Mouse (Mus musculus): Measurements from ENCODE around the gene Gstp1. TPM values are rescaled to one million over a fixed set of nuclear protein-coding genes. Genes with fewer than 3 reads are reported as not detected.

The Gstp1 gene
- polyA plus RNA-seq, 1 experiment = 173 TPM

DNA sequence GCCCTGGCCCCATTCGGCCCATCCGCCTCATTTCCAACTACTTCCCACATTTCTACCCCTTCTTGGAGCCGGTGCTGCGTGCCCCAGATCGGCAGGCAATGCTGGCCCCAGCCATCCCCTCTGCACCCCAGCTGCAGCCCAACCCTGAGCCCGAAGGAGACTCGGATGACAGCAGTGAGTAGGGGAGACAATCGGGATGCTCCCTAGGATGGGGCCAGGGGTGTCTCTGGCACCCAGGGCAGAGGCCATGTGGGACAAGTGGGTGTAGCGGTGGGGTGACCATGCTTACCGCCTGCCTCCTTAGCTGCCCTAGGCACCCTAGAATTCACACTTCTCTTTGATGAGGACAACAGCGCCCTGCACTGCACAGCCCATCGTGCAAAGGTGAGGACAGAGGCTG is 34.1 kb downstream of the Gstp1 start:
- Histone ChIP-seq H3K4me1 (peaks cover 39% of the 10 kb centered on the region), H3K27me3 (replicated peaks) (peaks cover 2% of the 10 kb centered on the region), H3K9me3 (no peaks in the 10 kb centered on the region), H3K4me3 (replicated peaks) (no peak overlapping the region), H3K36me3 (replicated peaks; ENCODE audit: low read length) (peaks cover 57% of the 10 kb centered on the region)
- TF ChIP-seq FLI1 (IDR thresholded peaks at IDR 0.05; ENCODE audit: low read length) = no peak

GRCm38 (mm10) chr19:4003112-4003511 is 34.7 kb downstream of the Gstp1 start, which contains the start of gene Doc2g:
Gene Doc2g (plus strand): TSS chr19:4003313.
- peaks cover 44% of the 10 kb centered on the region for H3K4me1 ChIP-seq
- H3K4me3 ChIP-seq (replicated peaks) = no peak within 1 kb of the TSS
- no peaks in the 10 kb centered on the region for H3K9me3 ChIP-seq
- H3K27me3 ChIP-seq (replicated peaks) = peaks cover 2% of the 10 kb centered on the region
- H3K36me3 ChIP-seq (replicated peaks; ENCODE audit: low read length) = peaks cover 52% of the 10 kb centered on the region
- no peak for TF ChIP-seq FLI1 (IDR thresholded peaks at IDR 0.05; ENCODE audit: low read length)

- H3K27me3 ChIP-seq (replicated peaks) = peaks cover 7% of the 10 kb centered on the region
- H3K36me3 ChIP-seq (replicated peaks; ENCODE audit: low read length) = peaks cover 38% of the 10 kb centered on the region
- TF ChIP-seq GATA1 (IDR thresholded peaks at IDR 0.05; ENCODE audit: borderline replicate concordance, low read length) (no peak), FLI1 (IDR thresholded peaks at IDR 0.05; ENCODE audit: low read length) (no peak)
- H3K9me3 ChIP-seq = no peaks in the 10 kb centered on the region
- no peak overlapping the region for H3K4me3 ChIP-seq (replicated peaks)
- H3K4me1 ChIP-seq = peaks cover 58% of the 10 kb centered on the region
Measured at GRCm38 (mm10) chr19:4001752-4002151, 36.0 kb downstream of the Gstp1 start.

- H3K27me3 ChIP-seq (replicated peaks) = peaks cover 14% of the 10 kb centered on the region
Measured at GRCm38 (mm10) chr19:4000949-4001525, 36.7 kb downstream of the Gstp1 start.

GRCm38 (mm10) chr19:4000119-4000900 is 37.5 kb downstream of the Gstp1 start, which contains the start of the genes Nudt8 and Gm49405:
Gene Nudt8 (plus strand): TSS chr19:4000580.
Gene Gm49405 (plus strand): TSS chr19:4000626.
- H3K9me3 ChIP-seq = no peaks in the 10 kb centered on the region
- TF ChIP-seq FLI1 (IDR thresholded peaks at IDR 0.05; ENCODE audit: low read length) (no peak), GATA1 (IDR thresholded peaks at IDR 0.05; ENCODE audit: borderline replicate concordance, low read length) (no peak)
- H3K27me3 ChIP-seq (replicated peaks) = peaks cover 20% of the 10 kb centered on the region
- H3K4me3 ChIP-seq (replicated peaks) = peak within 1 kb of the TSS; percentile 97
- peaks cover 25% of the 10 kb centered on the region for H3K36me3 ChIP-seq (replicated peaks; ENCODE audit: low read length)
- H3K4me1 ChIP-seq = peaks cover 67% of the 10 kb centered on the region

More at GRCm38 (mm10) chr19:4000949-4001525, 36.7 kb downstream of the Gstp1 start:
- Histone ChIP-seq H3K36me3 (replicated peaks; ENCODE audit: low read length) (peaks cover 31% of the 10 kb centered on the region), H3K9me3 (no peaks in the 10 kb centered on the region), H3K4me1 (peaks cover 65% of the 10 kb centered on the region), H3K4me3 (replicated peaks) (peak overlapping the region; percentile 97)
- TF ChIP-seq FLI1 (IDR thresholded peaks at IDR 0.05; ENCODE audit: low read length) = no peak
- no peak for TF ChIP-seq GATA1 (IDR thresholded peaks at IDR 0.05; ENCODE audit: borderline replicate concordance, low read length)

DNA sequence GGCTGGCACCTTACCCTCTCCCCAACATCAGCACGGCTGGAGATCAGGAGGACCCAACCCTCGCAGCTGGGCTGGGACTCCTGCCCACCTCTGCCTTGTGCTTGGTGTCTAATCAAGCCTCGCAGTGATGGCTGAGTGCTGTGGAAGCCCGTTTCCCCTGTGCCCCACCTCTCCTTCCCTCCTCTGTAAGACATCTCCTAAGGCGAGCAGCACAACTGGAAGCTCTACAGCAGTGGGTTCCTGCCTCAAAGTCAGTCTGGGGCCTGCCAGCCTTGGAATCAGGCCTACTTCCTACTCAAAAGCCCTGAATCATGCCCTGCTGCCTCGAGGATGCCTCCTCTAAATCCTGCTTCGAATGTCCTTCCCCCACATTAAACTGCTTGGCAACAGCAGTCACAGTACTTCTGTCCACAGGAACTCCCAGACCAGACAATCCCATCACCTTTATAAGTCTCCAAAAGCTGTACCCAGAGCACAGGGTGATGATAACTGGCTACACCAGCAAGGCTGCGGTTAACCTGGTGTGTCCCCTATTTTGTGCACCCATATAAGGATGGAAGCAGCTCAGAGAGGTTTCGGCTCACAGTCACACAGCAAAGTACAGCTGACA is 38.6 kb downstream of the Gstp1 start:
- Histone ChIP-seq H3K9me3 (no peaks in the 10 kb centered on the region), H3K4me3 (replicated peaks) (peak overlapping the region; percentile 97), H3K36me3 (replicated peaks; ENCODE audit: low read length) (peaks cover 14% of the 10 kb centered on the region), H3K4me1 (peaks cover 67% of the 10 kb centered on the region), H3K27me3 (replicated peaks) (peaks cover 24% of the 10 kb centered on the region)
- no peak for TF ChIP-seq FLI1 (IDR thresholded peaks at IDR 0.05; ENCODE audit: low read length)
- TF ChIP-seq GATA1 (IDR thresholded peaks at IDR 0.05; ENCODE audit: borderline replicate concordance, low read length) = no peak

DNA sequence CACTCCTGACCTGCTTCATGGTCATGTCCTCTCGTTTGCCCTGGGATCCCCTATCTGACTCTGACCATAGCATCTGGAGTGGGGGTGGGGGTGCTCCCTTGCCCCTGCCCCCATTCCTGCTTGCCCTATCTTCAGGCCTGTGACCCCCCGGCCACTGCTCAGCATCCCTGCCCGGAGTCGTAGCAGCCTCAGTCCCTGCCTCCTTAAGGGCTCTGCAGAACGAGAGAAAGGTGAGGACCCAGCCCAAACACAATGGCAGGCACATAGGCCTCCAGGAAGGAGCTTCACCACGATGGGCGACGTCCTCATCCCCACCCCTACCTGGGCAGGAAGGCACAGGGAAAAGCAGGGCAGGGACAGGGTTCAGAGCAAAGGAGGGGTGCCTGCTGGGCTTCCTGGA is 39.5 kb downstream of the Gstp1 start:
- H3K36me3 ChIP-seq (replicated peaks; ENCODE audit: low read length) = peaks cover 8% of the 10 kb centered on the region
- H3K9me3 ChIP-seq = no peaks in the 10 kb centered on the region
- H3K27me3 ChIP-seq (replicated peaks) = peaks cover 26% of the 10 kb centered on the region
- peaks cover 63% of the 10 kb centered on the region for H3K4me1 ChIP-seq
- H3K4me3 ChIP-seq (replicated peaks) = no peak overlapping the region
- TF ChIP-seq FLI1 (IDR thresholded peaks at IDR 0.05; ENCODE audit: low read length) = no peak
- no peak for TF ChIP-seq GATA1 (IDR thresholded peaks at IDR 0.05; ENCODE audit: borderline replicate concordance, low read length)

GRCm38 (mm10) chr19:3997231-3997630 is 40.6 kb downstream of the Gstp1 start:
- Histone ChIP-seq H3K4me3 (replicated peaks) (no peak overlapping the region), H3K36me3 (replicated peaks; ENCODE audit: low read length) (peaks cover 5% of the 10 kb centered on the region), H3K27me3 (replicated peaks) (peaks cover 36% of the 10 kb centered on the region), H3K4me1 (peaks cover 64% of the 10 kb centered on the region), H3K9me3 (no peaks in the 10 kb centered on the region)
- TF ChIP-seq GATA1 (IDR thresholded peaks at IDR 0.05; ENCODE audit: borderline replicate concordance, low read length) (no peak), FLI1 (IDR thresholded peaks at IDR 0.05; ENCODE audit: low read length) (no peak)

DNA sequence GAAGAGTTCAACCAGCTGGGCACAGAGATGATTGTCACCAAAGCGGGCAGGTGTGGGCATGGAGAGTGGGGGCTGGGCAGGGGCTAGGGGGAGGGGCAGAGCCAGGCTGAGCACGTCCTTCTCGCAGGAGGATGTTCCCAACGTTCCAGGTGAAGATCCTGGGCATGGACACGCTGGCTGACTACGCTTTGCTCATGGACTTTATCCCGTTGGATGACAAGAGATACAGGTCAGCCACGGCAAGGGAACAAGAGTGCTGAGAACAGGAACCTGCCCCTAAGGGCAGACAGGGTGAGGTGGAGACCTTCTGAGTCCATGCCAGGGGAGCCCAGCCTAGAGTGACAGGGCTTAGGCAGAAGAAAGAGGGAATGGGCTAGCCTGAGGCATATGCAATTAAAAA is 41.0 kb downstream of the Gstp1 start:
- Histone ChIP-seq H3K4me1 (peaks cover 65% of the 10 kb centered on the region), H3K4me3 (replicated peaks) (no peak overlapping the region), H3K36me3 (replicated peaks; ENCODE audit: low read length) (peaks cover 3% of the 10 kb centered on the region), H3K27me3 (replicated peaks) (peaks cover 41% of the 10 kb centered on the region), H3K9me3 (no peaks in the 10 kb centered on the region)
- TF ChIP-seq GATA1 (IDR thresholded peaks at IDR 0.05; ENCODE audit: borderline replicate concordance, low read length) = no peak
- no peak for TF ChIP-seq FLI1 (IDR thresholded peaks at IDR 0.05; ENCODE audit: low read length)

DNA sequence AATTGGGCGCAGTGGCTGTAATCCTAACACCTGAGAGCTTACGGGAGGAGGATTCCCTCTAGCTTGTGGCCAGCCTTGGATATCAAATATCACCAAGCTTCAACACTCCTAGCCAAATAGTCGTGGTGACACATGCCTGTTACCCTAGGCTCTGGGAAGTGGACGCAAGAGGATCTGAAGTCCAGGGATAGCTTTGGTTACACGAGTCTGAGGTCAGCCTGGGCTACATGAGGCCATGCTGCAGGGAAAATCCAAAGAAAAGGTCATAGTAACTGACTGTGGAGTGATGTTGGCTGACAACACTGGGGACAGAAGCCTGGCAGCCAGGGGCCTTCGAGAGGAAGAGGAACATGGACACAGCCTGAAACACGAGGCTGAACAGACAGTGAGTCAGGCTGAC is 41.7 kb downstream of the Gstp1 start:
- H3K9me3 ChIP-seq = no peaks in the 10 kb centered on the region
- H3K36me3 ChIP-seq (replicated peaks; ENCODE audit: low read length) = no peaks in the 10 kb centered on the region
- TF ChIP-seq GATA1 (IDR thresholded peaks at IDR 0.05; ENCODE audit: borderline replicate concordance, low read length) (no peak), FLI1 (IDR thresholded peaks at IDR 0.05; ENCODE audit: low read length) (no peak)
- H3K4me3 ChIP-seq (replicated peaks) = peak overlapping the region; percentile 18
- peaks cover 46% of the 10 kb centered on the region for H3K27me3 ChIP-seq (replicated peaks)
- H3K4me1 ChIP-seq = peaks cover 59% of the 10 kb centered on the region

All from megakaryocyte, embryonic 14.5 days (primary cell).